Mouse (Mus musculus) stomach, postnatal 0 days (tissue): ENCODE results near the gene Usp28. TPM values are rescaled to one million over a fixed set of nuclear protein-coding genes. Genes with fewer than 3 reads are reported as not detected.
"Not testable (repeated sequence)": the region's sequence is repeated elsewhere in the genome, so short reads cannot be mapped to it uniquely, and the experiment has no call there.

Source experiments
- ATAC-seq: fragments of 200-750 bp; cut with Nextera tagmentation; 2 replicates; pipeline ENCODE4 v1.8.0; 2017; ENCODE audit not compliant: low FRiP score, low TSS enrichment
- DNase-seq: peaks from one replicate; pipeline ENCODE4 v3.0.0-alpha.2; 2016; ENCODE audit warnings: low spot score
- H3K27ac ChIP-seq: fragments of 300-500 bp; sonication (generic); replicated peaks from 2 replicates; pipeline ENCODE4 v1.5.1; 2014; ENCODE audit warnings: mild to moderate bottlenecking, control low read depth
- H3K27me3 ChIP-seq: fragments of 300-500 bp; sonication (generic); 2 replicates; pipeline ENCODE4 v1.6.1; 2014; ENCODE audit warnings: low read length; ENCODE audit not compliant: control insufficient read depth, insufficient read depth
- H3K36me3 ChIP-seq: fragments of 300-500 bp; sonication (generic); 2 replicates; pipeline ENCODE4 v1.6.1; 2014; ENCODE audit warnings: low read length, mixed read lengths; ENCODE audit not compliant: control insufficient read depth, insufficient read depth
- H3K4me1 ChIP-seq: fragments of 300-500 bp; sonication (generic); replicated peaks from 2 replicates; pipeline ENCODE4 v1.6.1; 2014; ENCODE audit warnings: antibody characterized with exemption; ENCODE audit not compliant: control insufficient read depth, insufficient read depth
- H3K4me2 ChIP-seq: fragments of 300-500 bp; sonication (generic); replicated peaks from 2 replicates; pipeline ENCODE4 v1.6.1; 2014; ENCODE audit warnings: low read depth, mild to moderate bottlenecking, control low read depth, moderate library complexity
- H3K4me3 ChIP-seq: fragments of 300-500 bp; sonication (generic); 2 replicates; pipeline ENCODE4 v1.5.1; 2014; ENCODE audit warnings: low read depth, low read length, control low read depth
- H3K9ac ChIP-seq: fragments of 300-500 bp; sonication (generic); 2 replicates; pipeline ENCODE4 v1.6.1; 2014; ENCODE audit warnings: mild to moderate bottlenecking, low read length, control low read depth, mixed read lengths
- H3K9me3 ChIP-seq: fragments of 300-500 bp; sonication (generic); 2 replicates; pipeline ENCODE4 v1.6.1; 2016; ENCODE audit warnings: low read length; ENCODE audit not compliant: control insufficient read depth
- CTCF ChIP-seq: IDR thresholded peaks from 2 replicates; pipeline ENCODE4 v1.5.1; 2016; ENCODE audit warnings: antibody characterized with exemption, low read depth, mild to moderate bottlenecking, moderate library complexity
- EP300 ChIP-seq: optimal IDR thresholded peaks from 2 replicates; pipeline ENCODE3; 2016; ENCODE audit warnings: antibody characterized with exemption
- WGBS: fragments of 180-500 bp; shearing (Covaris S2); extraction: QIAGEN DNeasy Blood & Tissue Kit; methylation state at CpG from one replicate; pipeline ENCODE4 v1.1.7; 2014; 5-methylcytosine and 5-hydroxymethylcytosine counted together
- polyA plus RNA-seq: library from polyadenylated mRNA; unstranded; fragments of >200 nt; fragmentation: Nextera tagmentation; extraction: Ambion mirVana; gene quantifications from 2 replicates; pipeline ENCODE4 v1.2.1, GENCODE M21; 2015

The Usp28 gene
- polyA plus RNA-seq, 1 experiment from 2014 or later = 6.6 TPM

DNA sequence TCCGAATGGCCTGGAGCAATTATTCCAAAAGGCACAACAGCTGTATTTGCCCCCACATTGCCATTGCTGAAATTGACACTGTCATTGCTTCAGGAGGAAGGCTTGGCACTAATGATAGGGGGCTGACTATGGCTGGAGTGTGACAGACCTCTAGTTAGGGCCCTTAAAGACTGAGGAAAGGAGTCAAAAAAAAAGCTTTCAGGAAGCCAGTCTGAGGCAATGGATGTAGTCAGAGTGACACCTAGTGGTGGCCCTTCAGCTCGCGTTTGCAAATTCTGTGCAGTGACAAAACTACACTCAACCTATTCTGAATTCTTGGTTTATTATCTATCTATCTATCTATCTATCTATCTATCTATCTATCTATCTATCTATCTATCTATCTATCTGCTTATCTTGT, 12.7 kb upstream of the Usp28 start:
- H3K4me3 ChIP-seq = no peak overlapping the region
- no peak overlapping the region for H3K27ac ChIP-seq
- TF ChIP-seq EP300 (no peak), CTCF (peak; percentile 86)
- no peak overlapping the region for H3K9ac ChIP-seq
- 31% methylated on average over 3 of the region's 3 CpGs for WGBS
- H3K9me3 ChIP-seq = no peaks in the 10 kb centered on the region
- no peaks in the 10 kb centered on the region for H3K4me1 ChIP-seq
- DNase-seq = no peak
- no peaks in the 10 kb centered on the region for H3K27me3 ChIP-seq
- H3K36me3 ChIP-seq = no peaks in the 10 kb centered on the region
- H3K4me2 ChIP-seq = no peak overlapping the region
- no peak for ATAC-seq

DNA sequence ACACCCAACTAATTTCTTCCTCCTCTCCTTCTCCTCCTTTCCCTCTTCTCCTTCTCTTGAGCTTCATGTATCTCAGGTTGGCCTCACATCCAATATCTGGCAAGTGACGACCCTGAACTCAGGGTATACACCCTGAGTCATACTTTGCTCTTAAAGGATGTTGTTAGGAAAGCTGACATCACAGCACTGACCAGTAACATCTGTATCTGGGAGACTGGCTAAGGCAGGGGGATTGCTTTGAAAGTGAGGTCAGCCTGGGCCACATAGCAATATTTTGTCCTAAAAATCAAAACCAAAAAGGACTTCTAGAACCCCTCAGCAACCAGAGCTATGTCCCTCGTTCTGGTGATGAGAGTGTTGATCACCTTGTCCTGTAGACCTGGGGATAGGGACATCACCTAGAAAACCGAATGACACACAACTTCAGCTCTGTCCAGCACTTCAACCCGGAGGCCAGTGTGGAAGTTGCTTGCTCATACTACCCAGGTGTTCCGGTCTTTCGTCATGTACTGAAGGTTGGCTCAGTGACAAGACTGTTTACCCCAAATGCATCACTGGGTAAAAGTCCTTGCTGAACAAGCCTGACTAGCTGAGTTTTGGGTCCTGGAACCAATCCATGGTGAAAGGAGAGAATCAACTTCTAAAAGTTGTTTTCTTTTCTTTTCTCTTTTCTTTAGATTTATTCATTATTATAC, 8.4 kb upstream of the Usp28 start:
- ATAC-seq (no peak), DNase-seq (no peak)
- Histone ChIP-seq H3K4me2 (no peak overlapping the region), H3K36me3 (no peaks in the 10 kb centered on the region), H3K9me3 (no peaks in the 10 kb centered on the region), H3K27me3 (no peaks in the 10 kb centered on the region), H3K27ac (no peak overlapping the region), H3K9ac (no peak overlapping the region), H3K4me3 (no peak overlapping the region), H3K4me1 (no peaks in the 10 kb centered on the region)
- TF ChIP-seq EP300 = no peak
- no peak for TF ChIP-seq CTCF
- WGBS = 71% methylated on average over 6 of the region's 6 CpGs

DNA sequence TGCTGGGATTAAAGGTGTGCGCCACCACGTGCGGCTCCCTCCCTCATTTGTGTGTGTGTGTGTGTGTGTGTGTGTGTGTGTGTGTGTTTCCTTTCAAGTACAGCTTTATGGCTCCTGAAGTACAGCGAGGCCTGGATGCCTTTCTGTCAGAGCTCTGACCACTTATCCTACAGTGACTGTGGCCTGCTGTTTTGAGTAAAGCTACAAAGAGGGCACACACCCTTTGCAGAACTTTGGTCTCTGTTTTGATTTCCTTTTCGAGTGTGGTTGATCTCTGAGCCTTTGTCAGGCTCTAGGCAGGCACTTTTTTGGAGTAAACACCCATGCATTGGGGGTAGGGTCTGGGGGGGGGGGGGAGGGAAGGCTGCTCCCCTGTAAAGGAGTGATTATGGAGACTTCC, 4.8 kb upstream of the Usp28 start:
- ATAC-seq = no peak
- 66% methylated on average over 5 of the region's 5 CpGs for WGBS
- TF ChIP-seq CTCF = no peak
- no peak for TF ChIP-seq EP300

GRCm38 (mm10) chr9:48980781-48981180, 4.4 kb upstream of the Usp28 start:
- DNase-seq = no peak
- Histone ChIP-seq H3K4me2 (no peak overlapping the region), H3K36me3 (no peaks in the 10 kb centered on the region), H3K27me3 (no peaks in the 10 kb centered on the region), H3K9ac (no peak overlapping the region), H3K27ac (no peak overlapping the region), H3K4me1 (no peaks in the 10 kb centered on the region; the same call in 1 of the 2 replicates), H3K4me3 (no peak overlapping the region), H3K9me3 (no peaks in the 10 kb centered on the region)
- ATAC-seq = no peak
- 77% methylated on average over 3 of the region's 3 CpGs for WGBS
- no peak for TF ChIP-seq CTCF
- no peak for TF ChIP-seq EP300

More for the DNA sequence above, 4.8 kb upstream of the Usp28 start:
- Histone ChIP-seq H3K27me3 (no peaks in the 10 kb centered on the region), H3K4me3 (no peak overlapping the region), H3K4me2 (no peak overlapping the region), H3K27ac (no peak overlapping the region), H3K9ac (no peak overlapping the region), H3K9me3 (no peaks in the 10 kb centered on the region), H3K36me3 (no peaks in the 10 kb centered on the region), H3K4me1 (no peaks in the 10 kb centered on the region; the same call in 1 of the 2 replicates)
- DNase-seq = no peak

- DNase-seq = no peak
- Histone ChIP-seq H3K36me3 (no peaks in the 10 kb centered on the region), H3K4me3 (no peak overlapping the region), H3K4me2 (no peak overlapping the region), H3K9ac (no peak overlapping the region), H3K4me1 (no peaks in the 10 kb centered on the region; the same call in 1 of the 2 replicates), H3K27me3 (no peaks in the 10 kb centered on the region), H3K9me3 (no peaks in the 10 kb centered on the region), H3K27ac (no peak overlapping the region)
- peak; percentile 63 for ATAC-seq
- TF ChIP-seq EP300 (no peak), CTCF (no peak)
These were observed 3.3 kb upstream of the Usp28 start for GRCm38 (mm10) chr9:48981827-48982226.

- not testable (repeated sequence) for H3K9ac ChIP-seq, H3K27me3 ChIP-seq, H3K36me3 ChIP-seq, H3K4me3 ChIP-seq, ATAC-seq, H3K9me3 ChIP-seq, H3K4me1 ChIP-seq, H3K27ac ChIP-seq, H3K4me2 ChIP-seq
- 81% methylated on average over 6 of the region's 6 CpGs for WGBS
- peak; percentile 44 for DNase-seq
- peak; percentile 10 for TF ChIP-seq EP300
These were observed 1.4 kb upstream of the Usp28 start for GRCm38 (mm10) chr9:48983801-48984200.
